Mouse (Mus musculus): ENCODE measurements around the gene Tbc1d8. TPM values are rescaled to one million over a fixed set of nuclear protein-coding genes. Genes with fewer than 3 reads are reported as not detected.
A peak's percentile ranks its signal among the peaks of the same experiment; 100 is the strongest.

The Tbc1d8 gene
- polyA plus RNA-seq, 1 experiment from 2014 or later, result 7.3 TPM

GRCm38 (mm10) chr1:39454108-39454782, 24.3 kb downstream of the Tbc1d8 start:
- no peak for ATAC-seq (replicated peaks; ENCODE audit: low FRiP score, low read depth)
- no peaks in the 10 kb centered on the region for H3K9me3 ChIP-seq (replicated peaks; ENCODE audit: low read length)
- H3K9ac ChIP-seq (ENCODE audit: low read depth, low read length), result no peak overlapping the region
- WGBS, result 60% methylated on average over 9 of the region's 9 CpGs
- H3K36me3 ChIP-seq (ENCODE audit: insufficient read depth, low read length), result no peaks in the 10 kb centered on the region
- H3K4me1 ChIP-seq (replicated peaks; ENCODE audit: insufficient read depth, low read length), result peaks cover 15% of the 10 kb centered on the region
- no peak overlapping the region for H3K4me3 ChIP-seq (replicated peaks; ENCODE audit: low read depth, low read length)
- no peaks in the 10 kb centered on the region for H3K27me3 ChIP-seq (ENCODE audit: insufficient read depth, low read length)
- peak overlapping the region; percentile 13; the same call in 1 of the 2 replicates for H3K27ac ChIP-seq
- TF ChIP-seq CTCF (IDR thresholded peaks at IDR 0.05; ENCODE audit: low read depth), result no peak
- DNase-seq (ENCODE audit: low spot score), result no peak
- no peak overlapping the region for H3K4me2 ChIP-seq (ENCODE audit: low read length)

GRCm38 (mm10) chr1:39452203-39452602, 26.4 kb downstream of the Tbc1d8 start:
- no peak for TF ChIP-seq CTCF (IDR thresholded peaks at IDR 0.05; ENCODE audit: low read depth)
- Histone ChIP-seq H3K9ac (ENCODE audit: low read depth, low read length) (no peak overlapping the region), H3K27ac (no peak overlapping the region), H3K36me3 (ENCODE audit: insufficient read depth, low read length) (no peaks in the 10 kb centered on the region), H3K27me3 (ENCODE audit: insufficient read depth, low read length) (no peaks in the 10 kb centered on the region), H3K4me1 (replicated peaks; ENCODE audit: insufficient read depth, low read length) (peaks cover 15% of the 10 kb centered on the region), H3K4me3 (replicated peaks; ENCODE audit: low read depth, low read length) (no peak overlapping the region), H3K9me3 (replicated peaks; ENCODE audit: low read length) (no peaks in the 10 kb centered on the region), H3K4me2 (ENCODE audit: low read length) (no peak overlapping the region)
- no peak for DNase-seq (ENCODE audit: low spot score)
- ATAC-seq (replicated peaks; ENCODE audit: low FRiP score, low read depth), result no peak
- WGBS, result 80% methylated on average over 4 of the region's 4 CpGs

- Histone ChIP-seq H3K4me2 (ENCODE audit: low read length) (no peak overlapping the region), H3K36me3 (ENCODE audit: insufficient read depth, low read length) (no peaks in the 10 kb centered on the region), H3K9me3 (replicated peaks; ENCODE audit: low read length) (no peaks in the 10 kb centered on the region), H3K4me1 (replicated peaks; ENCODE audit: insufficient read depth, low read length) (peaks cover 15% of the 10 kb centered on the region), H3K27ac (0 out of 2 replicates have a peak overlapping the region, but pooled peaks have one; percentile 9), H3K4me3 (replicated peaks; ENCODE audit: low read depth, low read length) (no peak overlapping the region), H3K27me3 (ENCODE audit: insufficient read depth, low read length) (no peaks in the 10 kb centered on the region), H3K9ac (ENCODE audit: low read depth, low read length) (no peak overlapping the region; the same call in 1 of the 2 replicates)
- DNase-seq (ENCODE audit: low spot score) (peak; percentile 55), ATAC-seq (replicated peaks; ENCODE audit: low FRiP score, low read depth) (no peak)
- TF ChIP-seq CTCF (IDR thresholded peaks at IDR 0.05; ENCODE audit: low read depth), result no peak
- WGBS, result 31% methylated on average over 6 of the region's 6 CpGs
These were observed 28.4 kb downstream of the Tbc1d8 start for GRCm38 (mm10) chr1:39450069-39450728.

GRCm38 (mm10) chr1:39449251-39449790, 29.2 kb downstream of the Tbc1d8 start:
- Histone ChIP-seq H3K27me3 (ENCODE audit: insufficient read depth, low read length) (no peaks in the 10 kb centered on the region), H3K27ac (no peak overlapping the region)

GRCm38 (mm10) chr1:39448819-39449218, 29.7 kb downstream of the Tbc1d8 start:
- no peak overlapping the region for H3K27ac ChIP-seq
- H3K4me3 ChIP-seq (replicated peaks; ENCODE audit: low read depth, low read length), result no peak overlapping the region
- TF ChIP-seq CTCF (IDR thresholded peaks at IDR 0.05; ENCODE audit: low read depth), result no peak
- H3K4me2 ChIP-seq (ENCODE audit: low read length), result no peak overlapping the region
- H3K4me1 ChIP-seq (replicated peaks; ENCODE audit: insufficient read depth, low read length), result peaks cover 9% of the 10 kb centered on the region
- ATAC-seq (replicated peaks; ENCODE audit: low FRiP score, low read depth), result no peak
- H3K9me3 ChIP-seq (replicated peaks; ENCODE audit: low read length), result no peaks in the 10 kb centered on the region
- H3K36me3 ChIP-seq (ENCODE audit: insufficient read depth, low read length), result no peaks in the 10 kb centered on the region
- H3K27me3 ChIP-seq (ENCODE audit: insufficient read depth, low read length), result no peaks in the 10 kb centered on the region
- no peak overlapping the region for H3K9ac ChIP-seq (ENCODE audit: low read depth, low read length)
- no peak for DNase-seq (ENCODE audit: low spot score)
- WGBS, result 100% methylated on average over 5 of the region's 5 CpGs

More at GRCm38 (mm10) chr1:39449251-39449790, 29.2 kb downstream of the Tbc1d8 start:
- no peaks in the 10 kb centered on the region for H3K9me3 ChIP-seq (replicated peaks; ENCODE audit: low read length)
- DNase-seq (ENCODE audit: low spot score) (no peak), ATAC-seq (replicated peaks; ENCODE audit: low FRiP score, low read depth) (no peak)
- TF ChIP-seq CTCF (IDR thresholded peaks at IDR 0.05; ENCODE audit: low read depth), result no peak
- peaks cover 9% of the 10 kb centered on the region for H3K4me1 ChIP-seq (replicated peaks; ENCODE audit: insufficient read depth, low read length)
- no peaks in the 10 kb centered on the region for H3K36me3 ChIP-seq (ENCODE audit: insufficient read depth, low read length)
- no peak overlapping the region for H3K4me3 ChIP-seq (replicated peaks; ENCODE audit: low read depth, low read length)
- H3K4me2 ChIP-seq (ENCODE audit: low read length), result no peak overlapping the region
- WGBS, result 86% methylated on average over 12 of the region's 12 CpGs
- H3K9ac ChIP-seq (ENCODE audit: low read depth, low read length), result no peak overlapping the region

- Histone ChIP-seq H3K27me3 (ENCODE audit: insufficient read depth, low read length) (no peaks in the 10 kb centered on the region), H3K4me3 (replicated peaks; ENCODE audit: low read depth, low read length) (no peak overlapping the region), H3K27ac (no peak overlapping the region), H3K36me3 (ENCODE audit: insufficient read depth, low read length) (no peaks in the 10 kb centered on the region), H3K4me1 (replicated peaks; ENCODE audit: insufficient read depth, low read length) (peaks cover 9% of the 10 kb centered on the region), H3K9ac (ENCODE audit: low read depth, low read length) (no peak overlapping the region), H3K4me2 (ENCODE audit: low read length) (no peak overlapping the region), H3K9me3 (replicated peaks; ENCODE audit: low read length) (no peaks in the 10 kb centered on the region)
- no peak for TF ChIP-seq CTCF (IDR thresholded peaks at IDR 0.05; ENCODE audit: low read depth)
- DNase-seq (ENCODE audit: low spot score), result no peak
- no peak for ATAC-seq (replicated peaks; ENCODE audit: low FRiP score, low read depth)
- WGBS, result 78% methylated on average over 5 of the region's 5 CpGs
These were observed 30.3 kb downstream of the Tbc1d8 start for GRCm38 (mm10) chr1:39448238-39448637.
